Comparison of ENCODE assay signal across 14 mouse cellular contexts in genomic region chr10:66150966-66151365, GRCm38 (mm10).
"Had no signal": no experiment of that assay in that cellular context is flagged by ENCODE, and none has a peak within 500 bp of the region (broad histone marks: within the 10 kb centered on the region; RNA-seq: fewer than 3 reads in every experiment).

No protein-coding gene starts in this region.

- ATAC-seq: midbrain, embryonic 16.5 days had no signal

- DNase-seq: lung, adult 18-20 months; lung, embryonic 14.5 days; lung, postnatal 10 days; lung, postnatal 4 days; midbrain, embryonic 14.5 days; retina, postnatal 1 day; right cerebral cortex, adult 18-20 months; right cerebral cortex, postnatal 25 days; right cerebral cortex, postnatal 4 days; spleen, adult 18-20 months; thymus, adult 18-20 months; thymus, postnatal 14 days; thymus, postnatal 36 days had no signal
